Comparison of ENCODE assay signal across 8 mouse cellular contexts in genomic region chr11:69948066-69948762, GRCm38 (mm10). TPM values are rescaled to one million over a fixed set of nuclear protein-coding genes. Genes with fewer than 3 reads are reported as not detected.
A peak's percentile ranks its signal among the peaks of the same experiment; 100 is the strongest.
DNase-seq lines count a peak whose midpoint lies in the region; ATAC-seq and TF ChIP-seq lines count a peak whose summit lies in the region.

Gene Slc2a4 (minus strand): TSS chr11:69948188.

- peaks cover 10% of the 10 kb centered on the region for H3K4me1 ChIP-seq in forebrain, embryonic 14.5 days (ENCODE audit: control insufficient read depth, insufficient read depth, low read length)

- peak; percentile 94 for DNase-seq in Muller cell, postnatal 12 days (ENCODE audit: inconsistent ontology term)
- peak; percentile 94 for DNase-seq in c-Kit-positive CD71-positive TER-119-negative erythroid progenitor cells, embryonic 14.5 days (ENCODE audit: low read depth)
- DNase-seq in forebrain, embryonic 14.5 days (ENCODE audit: low spot score), result peak; percentile 96
- peak; percentile 88 to 92 for DNase-seq in heart, postnatal 36 days
- DNase-seq in layer of hippocampus, adult 2 months (ENCODE audit: low spot score in 2 of 2), result peak; percentile 47 to 58
- peak; percentile 93 for DNase-seq in lung, postnatal 14 days
- DNase-seq in ovary, postnatal 36 days (ENCODE audit: low spot score), result peak; percentile 89
- peak; percentile 82 for DNase-seq in urinary bladder, postnatal 10 days (ENCODE audit: low spot score)

- no peaks in the 10 kb centered on the region for H3K27me3 ChIP-seq in forebrain, embryonic 14.5 days (replicated peaks; ENCODE audit: control insufficient read depth, insufficient read depth, low read length)

- peak within 1 kb of the TSS; percentile 59 for H3K9ac ChIP-seq in forebrain, embryonic 14.5 days (ENCODE audit: low read length)

- WGBS in forebrain, embryonic 14.5 days, result under 1% methylated on average over 33 of the region's 34 CpGs

- TF ChIP-seq CTCF in layer of hippocampus, adult 2 months (conservative IDR thresholded peaks at IDR 0.05), result no peak

- peaks cover 9% of the 10 kb centered on the region for H3K36me3 ChIP-seq in forebrain, embryonic 14.5 days (ENCODE audit: control insufficient read depth, insufficient read depth, low read length)

- intact Hi-C loops in heart, postnatal 36 days (cut with DNase I), result loop anchor here (2.0 kb wide), 1 partner anchor 71 kb away; no protein-coding TSS in a partner anchor

- H3K27ac ChIP-seq in forebrain, embryonic 14.5 days (ENCODE audit: low read depth, low read length), result peak within 1 kb of the TSS; percentile 80
- H3K27ac ChIP-seq in layer of hippocampus, adult 2 months, result no peak within 1 kb of the TSS

- H3K4me2 ChIP-seq in forebrain, embryonic 14.5 days (ENCODE audit: low read length), result peak within 1 kb of the TSS; percentile 59

- peak within 1 kb of the TSS; percentile 43 for H3K4me3 ChIP-seq in forebrain, embryonic 14.5 days (ENCODE audit: low read depth, low read length)
- H3K4me3 ChIP-seq in layer of hippocampus, adult 2 months, result peak within 1 kb of the TSS; percentile 38

- H3K9me3 ChIP-seq in forebrain, embryonic 14.5 days (replicated peaks; ENCODE audit: control insufficient read depth, low read length), result no peaks in the 10 kb centered on the region

- ATAC-seq in forebrain, embryonic 14.5 days, result peak; percentile 96

RNA-seq across cellular contexts. Expression of gene Slc2a4, which starts in this region (rescaled TPM):
- polyA plus RNA-seq in forebrain, embryonic 14.5 days (2014; fragmentation: Nextera tagmentation; extraction: Ambion mirVana), result 5.5 and 6.7 TPM in 2 replicates
- 100 to 1,000 TPM; 385 to 406 TPM for total RNA-seq in heart, postnatal 36 days (2021)
- 1 to 10 TPM; 1.8 to 2.2 TPM for total RNA-seq in layer of hippocampus, adult 2 months (2021)

Comparison
In these comparisons a context has a peak if more than half of its experiments do, and no peak if none do; other contexts are left out.
1. RNA of gene Slc2a4 (total RNA-seq): 385 to 406 TPM in heart, postnatal 36 days; 1.8 to 2.2 TPM in layer of hippocampus, adult 2 months; every median in the first group is over 100 times any median in the second.
2. Peak in every context shown above with its lines, with median percentiles within 50 percentile points of each other: DNase-seq.